Mouse (Mus musculus) retina, postnatal 1 day (tissue): ENCODE measurements around the gene Pir.
A peak's percentile ranks its signal among the peaks of the same experiment; 100 is the strongest.

Experiments used
- DNase-seq: peaks from one replicate; pipeline ENCODE4 v3.0.0-alpha.2; 2012

Gene Pir

DNA sequence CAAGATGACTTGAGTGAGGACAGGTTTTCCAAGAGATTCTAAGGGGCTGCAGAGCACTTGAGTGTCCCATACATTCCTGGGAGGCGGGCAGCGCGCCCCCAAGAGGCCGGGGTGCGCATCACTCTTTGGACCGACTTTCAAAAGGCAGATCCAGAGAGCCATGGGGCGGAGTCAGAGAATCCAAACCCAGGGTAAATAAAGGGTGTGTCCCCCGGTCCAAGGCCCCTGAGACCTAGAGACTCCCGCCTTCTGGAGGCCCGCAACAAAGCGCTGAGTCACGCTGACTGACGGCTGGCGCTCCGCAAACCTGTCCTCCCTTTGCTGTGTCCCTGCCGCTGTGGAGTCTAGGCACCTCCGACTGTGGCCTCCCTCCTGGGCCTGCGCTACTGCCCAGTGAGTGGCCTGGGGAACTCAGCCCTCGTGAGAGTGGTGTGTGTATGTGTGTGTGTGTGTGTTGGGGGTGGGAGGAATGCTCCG lies at the start of gene Pir:
Pir (plus strand) TSS at position 87 of the 477 bp plus-strand sequence.
- peak; percentile 68 for DNase-seq

DNA sequence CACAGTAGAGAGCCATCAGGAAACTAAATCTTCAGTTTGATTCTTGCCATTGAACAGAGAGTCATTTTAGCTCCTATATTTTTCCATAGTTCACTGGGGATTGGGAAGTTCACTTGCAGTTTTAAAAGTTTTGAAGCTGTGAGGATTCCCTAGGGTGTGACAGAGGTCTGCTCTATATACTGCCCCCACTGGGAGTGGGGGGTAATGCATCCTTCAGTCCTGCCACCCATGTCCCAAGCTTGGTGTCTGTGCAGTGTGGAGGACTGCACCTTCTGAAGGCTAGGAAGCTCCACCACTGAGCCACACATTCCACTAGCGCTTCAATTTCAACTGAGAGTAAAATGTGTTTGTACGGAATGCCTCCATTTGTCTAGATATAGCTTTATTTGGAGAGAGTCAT lies 47.2 kb upstream of the Pir start:
- peak; percentile 20 for DNase-seq

DNA sequence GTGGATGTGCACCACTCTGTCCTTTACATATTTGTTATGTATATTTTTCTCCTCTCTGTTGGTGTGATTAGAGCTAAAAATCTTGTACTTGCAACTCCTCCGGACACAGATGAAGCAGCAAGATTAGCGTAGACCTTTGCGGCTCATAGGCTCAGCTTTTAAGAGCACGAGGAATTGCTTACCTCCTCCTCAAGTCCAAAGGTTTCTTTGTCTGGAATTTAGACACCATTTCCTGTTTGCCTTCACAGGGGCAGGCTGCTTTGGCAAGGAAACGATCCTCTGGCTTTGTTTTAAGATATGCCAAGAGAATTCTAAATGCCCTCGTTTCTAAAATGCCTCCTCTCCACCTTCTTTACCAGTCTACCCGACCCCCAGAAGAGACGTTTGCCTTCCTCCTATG lies 35.8 kb upstream of the Pir start:
- no peak for DNase-seq

DNA sequence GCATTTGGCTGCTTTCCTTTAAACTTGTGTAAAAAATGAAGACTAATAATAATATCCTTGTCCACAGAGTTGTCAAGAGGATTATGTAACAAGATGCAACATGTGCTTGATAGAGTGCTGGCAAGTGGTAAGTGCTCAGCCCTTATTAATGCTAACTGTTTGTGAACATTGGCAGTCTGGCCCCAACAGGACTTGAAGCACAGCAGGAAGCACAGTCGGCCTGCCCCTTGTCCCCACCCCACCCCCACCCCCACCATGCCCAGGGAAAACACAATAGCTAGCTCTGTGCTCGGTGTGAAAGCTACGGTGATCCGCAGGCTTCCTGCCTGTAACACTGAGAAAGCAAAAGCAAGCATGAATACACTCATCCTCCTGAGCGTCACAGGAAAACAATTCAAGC lies 23.5 kb upstream of the Pir start:
- DNase-seq: peak; percentile 75

DNA sequence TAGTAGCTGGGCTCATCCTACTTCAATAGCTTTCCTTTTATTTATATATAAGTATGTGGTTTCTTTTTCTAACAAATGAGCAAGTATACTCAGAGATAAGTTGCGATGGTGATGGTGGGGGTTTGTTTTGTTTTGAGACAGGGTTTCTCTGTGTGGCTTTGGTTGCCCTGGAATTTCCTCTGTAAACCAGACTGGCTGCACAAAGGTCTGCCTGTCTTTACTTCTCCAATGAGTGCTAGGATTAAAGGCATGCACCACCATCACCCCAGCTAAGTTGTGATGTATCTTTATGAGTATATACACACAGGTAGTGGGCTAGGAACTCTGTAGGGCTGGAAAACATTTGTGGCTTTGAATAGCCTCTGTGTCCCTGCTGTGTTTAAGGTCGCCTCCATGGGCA lies 22.4 kb upstream of the Pir start:
- DNase-seq: peak; percentile 2

DNA sequence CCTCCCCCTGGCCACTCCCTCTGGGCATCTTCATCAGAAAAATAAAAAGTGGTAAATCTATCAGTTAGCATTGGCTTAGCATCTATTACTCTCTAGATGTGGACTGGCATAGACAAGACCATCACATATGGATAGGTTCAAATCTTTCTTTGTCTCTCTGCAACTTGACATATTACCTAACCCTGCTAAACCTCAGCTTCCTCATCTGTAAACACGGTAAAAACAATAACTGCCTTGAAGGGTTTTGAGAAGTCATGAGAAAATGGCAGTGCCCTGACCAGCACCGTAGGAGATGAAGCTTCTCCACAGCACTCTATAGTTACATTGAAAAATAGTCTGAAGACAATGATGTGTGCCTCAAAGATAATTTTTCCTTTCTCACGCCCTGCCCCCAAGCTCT lies 12.6 kb upstream of the Pir start:
- DNase-seq: no peak

DNA sequence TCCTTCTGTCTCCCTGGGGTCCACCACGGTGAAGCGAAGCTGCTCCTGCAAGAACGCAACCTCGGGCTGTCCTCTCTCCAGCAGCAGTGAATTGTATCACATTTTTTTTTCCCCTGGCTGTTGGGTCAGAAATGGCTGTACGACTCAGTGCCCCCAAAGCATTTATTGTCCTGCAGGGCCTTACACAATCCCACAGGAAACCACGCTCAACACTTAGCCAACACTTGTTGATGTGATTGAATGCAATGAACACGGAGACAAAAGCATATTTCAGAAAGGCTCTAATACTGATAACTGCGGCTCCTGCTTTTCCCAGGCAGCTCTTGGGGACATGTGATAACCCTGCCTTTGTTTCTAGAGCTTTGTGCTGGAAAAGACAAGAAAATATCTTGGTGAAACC lies 11.1 kb upstream of the Pir start, which contains the start of gene Bmx:
Bmx (minus strand) TSS at position 137 of the 400 bp plus-strand sequence.
- DNase-seq: no peak

DNA sequence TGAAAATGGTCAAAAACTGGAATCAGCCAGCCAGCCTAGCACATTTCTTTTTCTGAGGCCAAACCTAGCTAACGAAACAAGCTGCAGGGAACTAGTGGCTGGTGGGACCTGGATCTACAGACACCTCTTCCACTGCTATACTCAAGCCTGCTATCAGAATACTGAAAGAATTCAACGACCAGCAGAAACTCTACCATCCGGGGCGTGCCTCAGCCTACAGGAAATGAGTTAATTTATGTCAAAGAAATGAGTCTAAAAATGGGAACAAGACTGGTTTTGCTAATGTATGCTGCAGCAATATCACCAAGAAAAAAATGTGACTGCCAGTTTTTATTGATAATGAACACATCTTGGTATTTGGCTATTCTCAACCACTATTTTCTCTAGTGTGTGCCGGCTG lies 10.5 kb upstream of the Pir start:
- no peak for DNase-seq

DNA sequence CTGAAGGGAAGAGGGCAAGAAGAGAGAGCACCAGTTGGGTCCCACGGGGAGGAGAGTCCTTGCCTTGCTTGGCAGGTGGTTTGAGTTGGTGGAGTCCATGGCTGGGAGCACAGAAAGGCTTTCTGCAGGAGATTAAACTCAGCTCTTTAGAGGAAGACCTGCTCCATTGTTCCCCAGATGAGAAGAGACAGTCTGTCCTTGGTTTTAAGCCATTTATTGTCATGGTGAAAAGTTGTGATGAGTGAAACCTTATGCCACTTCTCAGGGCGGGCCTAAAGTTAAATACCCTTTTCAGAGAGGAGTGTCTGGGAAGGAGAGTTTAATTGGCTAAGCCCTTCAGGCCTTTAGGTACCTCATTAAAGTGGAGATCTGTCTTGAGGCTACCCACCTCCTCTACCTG lies 6.9 kb upstream of the Pir start:
- DNase-seq: no peak

DNA sequence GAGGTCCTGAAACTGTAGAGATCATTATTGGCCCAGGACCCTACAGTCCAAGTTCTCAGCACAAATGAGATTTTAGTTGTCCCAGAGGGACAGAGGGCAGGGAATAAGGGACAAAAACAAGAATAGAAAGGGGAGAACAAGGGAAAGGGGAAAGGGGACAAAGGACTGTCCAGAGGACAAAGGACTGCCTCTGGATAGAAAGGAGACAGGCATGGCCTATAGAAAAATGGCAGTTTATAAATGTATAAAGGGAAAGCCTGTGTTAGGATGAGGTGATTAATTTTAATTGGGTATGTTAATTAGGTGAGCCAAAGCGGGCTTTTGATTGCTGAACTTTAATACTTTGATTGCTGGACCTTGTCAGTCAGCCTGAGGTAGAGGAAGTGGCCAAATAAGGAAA lies 4.3 kb upstream of the Pir start:
- DNase-seq: peak; percentile 80

DNA sequence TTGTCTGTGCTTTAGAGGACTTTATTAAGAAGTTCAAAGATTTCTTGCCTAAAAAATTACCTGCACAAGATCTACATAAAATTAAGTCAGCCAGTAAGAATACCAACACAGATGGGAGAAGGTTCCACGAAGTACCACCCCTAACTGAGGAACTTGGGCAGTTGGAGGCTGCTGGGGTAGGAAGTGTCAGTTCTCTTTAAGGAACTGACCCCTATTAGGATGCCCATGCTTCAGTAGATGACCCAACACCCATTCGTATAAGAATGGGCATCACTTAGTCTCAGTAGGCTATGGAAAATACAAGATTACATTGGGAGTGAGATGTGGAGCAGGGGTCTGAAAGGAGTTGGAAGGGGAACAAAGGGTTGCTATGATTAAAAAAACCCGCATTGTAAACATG lies 1.4 kb downstream of the Pir start:
- DNase-seq: no peak

DNA sequence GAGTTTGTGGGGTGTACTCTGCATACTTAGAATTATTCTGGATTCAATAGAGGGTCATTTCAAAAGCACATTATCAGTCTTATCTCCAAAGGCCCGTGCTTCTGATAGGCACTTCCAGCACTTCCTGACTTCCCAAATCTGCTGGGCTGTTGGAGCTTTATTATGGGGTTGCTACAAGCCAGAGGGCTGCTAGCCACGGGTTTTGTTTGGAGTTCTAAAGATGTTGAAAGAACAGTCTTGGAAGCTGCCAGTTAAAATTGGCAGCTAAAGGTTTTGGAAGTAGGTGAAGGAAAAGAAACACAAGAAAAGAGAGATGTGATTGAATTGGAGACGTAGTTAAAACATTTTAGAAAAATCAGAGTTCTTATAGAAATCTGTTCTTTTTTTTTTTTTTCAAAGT lies 6.4 kb downstream of the Pir start:
- DNase-seq: no peak

DNA sequence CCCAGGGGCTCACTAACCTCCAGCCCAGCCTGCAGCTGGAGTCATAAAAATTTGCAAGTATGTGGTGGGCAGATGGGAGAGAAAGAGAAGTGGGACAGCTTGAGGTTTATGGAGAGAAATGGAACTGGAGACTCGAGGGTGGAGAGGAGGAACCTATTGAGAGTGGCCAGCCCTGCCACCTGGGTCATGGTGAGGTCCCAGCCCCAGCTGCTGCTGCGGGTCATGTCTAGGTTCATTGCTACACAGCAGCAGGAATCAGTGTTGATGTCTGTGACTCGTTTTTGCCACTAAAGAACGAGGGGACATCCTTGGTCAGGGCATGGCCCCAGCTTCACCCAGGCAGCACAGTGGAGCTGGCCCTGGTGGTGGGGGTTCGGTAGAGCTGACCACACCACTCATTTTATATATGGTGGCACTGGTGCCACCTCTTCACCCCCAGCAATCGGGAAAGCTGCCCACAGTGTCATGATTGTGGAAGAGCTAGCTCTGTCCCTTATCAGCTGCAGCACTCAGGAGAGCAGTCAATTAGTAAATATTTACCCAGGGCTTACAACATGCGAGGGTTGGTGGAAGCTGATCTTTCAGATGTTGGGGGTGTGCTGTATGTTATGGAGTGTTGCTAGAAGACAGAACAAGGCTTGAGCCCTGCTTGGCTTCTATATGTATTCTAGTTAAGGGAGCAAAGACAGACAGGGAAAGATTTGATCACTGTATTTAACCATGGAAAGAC lies 11.9 kb downstream of the Pir start:
- DNase-seq: no peak

DNA sequence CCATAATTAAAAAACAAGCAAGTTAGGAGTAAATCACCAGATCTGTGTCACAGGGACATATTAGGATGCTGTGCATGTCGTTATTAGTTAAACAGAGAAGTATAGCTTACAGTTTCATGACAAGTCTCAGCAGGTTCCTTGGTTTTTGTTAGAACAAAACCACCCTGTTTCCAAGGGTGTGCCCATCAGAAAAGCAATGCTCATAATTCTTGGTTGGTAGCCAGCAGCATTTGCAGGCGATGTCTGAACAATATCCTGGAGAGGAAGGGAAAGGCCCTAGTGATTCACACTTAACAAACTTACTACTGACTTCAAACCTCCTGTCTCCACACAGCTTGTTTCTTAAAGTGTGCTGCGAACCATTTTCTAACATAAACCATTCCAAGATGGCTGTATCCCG lies 14.6 kb downstream of the Pir start:
- DNase-seq: no peak

DNA sequence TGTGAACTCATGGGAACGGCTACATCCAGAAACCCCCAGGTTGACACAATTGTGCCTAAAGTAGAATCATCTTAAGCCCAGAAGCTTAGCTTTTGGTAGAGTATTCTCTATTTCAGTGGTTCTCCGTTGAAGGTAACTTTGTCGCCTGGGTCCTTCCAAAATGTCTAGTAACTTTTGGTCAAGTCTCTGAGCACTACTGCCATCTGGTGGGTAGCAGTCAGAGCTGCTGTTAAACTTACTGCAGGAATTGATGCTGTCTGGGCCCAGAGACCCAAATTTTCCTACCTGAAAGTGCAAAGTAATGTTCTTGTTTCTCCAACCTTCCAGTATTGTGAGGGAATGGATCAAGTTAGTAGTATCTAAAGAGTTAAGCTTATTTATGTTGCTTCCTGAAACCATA lies 17.9 kb downstream of the Pir start:
- DNase-seq: peak; percentile 40

DNA sequence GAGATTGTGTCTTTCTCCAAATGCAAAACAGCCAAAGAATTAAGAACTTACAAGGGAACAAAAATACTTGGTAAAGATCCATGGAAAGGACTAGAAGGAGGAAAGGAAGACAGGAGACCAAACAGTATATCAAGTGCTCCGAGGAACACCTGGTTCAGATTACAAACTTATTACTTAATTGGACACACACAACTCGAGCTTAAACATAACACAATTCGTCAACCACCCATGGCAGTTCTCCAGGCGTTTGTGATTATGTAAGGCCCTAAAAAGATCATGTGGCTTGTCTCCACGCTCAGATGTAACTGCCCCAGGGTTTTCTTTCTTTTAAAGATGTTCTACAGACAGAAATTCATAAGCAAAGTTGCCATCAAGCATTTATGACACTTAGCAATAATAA lies 22.0 kb downstream of the Pir start:
- no peak for DNase-seq

DNA sequence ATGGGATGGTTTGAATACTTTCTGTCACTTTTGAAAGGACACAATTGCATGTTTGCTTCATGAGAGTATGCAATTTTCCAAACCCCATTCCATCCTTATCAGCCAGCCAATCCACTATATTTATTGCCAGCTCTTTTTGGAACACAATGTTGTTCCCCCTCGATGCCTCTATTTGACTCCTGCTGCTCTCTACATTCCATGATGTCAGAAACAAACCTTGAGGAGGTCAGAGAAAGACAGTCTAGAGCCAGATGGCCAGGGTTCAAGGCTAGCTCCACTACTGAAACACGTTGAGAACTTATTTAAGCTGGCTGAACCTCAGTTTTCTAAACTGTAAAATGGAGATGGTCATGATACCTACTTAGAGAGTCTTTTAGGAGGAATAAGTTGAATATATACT lies 37.1 kb downstream of the Pir start:
- DNase-seq: no peak

DNA sequence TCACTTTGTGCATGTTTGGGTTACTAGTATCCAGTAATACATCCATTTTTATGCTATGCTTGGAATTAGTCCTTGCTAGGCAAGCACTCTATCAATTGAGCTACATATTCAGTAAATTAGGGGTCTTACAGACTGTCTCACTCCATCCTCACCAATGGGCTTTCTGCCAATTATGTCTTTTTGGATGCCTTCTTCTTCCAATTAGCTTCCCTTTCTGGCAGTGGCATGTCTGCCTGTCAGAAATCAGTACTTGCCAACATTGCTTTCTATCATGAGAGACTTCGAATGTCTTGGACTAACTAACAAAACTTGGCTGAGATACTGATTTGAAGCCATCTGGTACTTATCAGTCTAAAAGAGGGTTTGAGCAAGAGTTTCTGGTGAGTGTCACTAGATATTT lies 44.7 kb downstream of the Pir start:
- DNase-seq: no peak

DNA sequence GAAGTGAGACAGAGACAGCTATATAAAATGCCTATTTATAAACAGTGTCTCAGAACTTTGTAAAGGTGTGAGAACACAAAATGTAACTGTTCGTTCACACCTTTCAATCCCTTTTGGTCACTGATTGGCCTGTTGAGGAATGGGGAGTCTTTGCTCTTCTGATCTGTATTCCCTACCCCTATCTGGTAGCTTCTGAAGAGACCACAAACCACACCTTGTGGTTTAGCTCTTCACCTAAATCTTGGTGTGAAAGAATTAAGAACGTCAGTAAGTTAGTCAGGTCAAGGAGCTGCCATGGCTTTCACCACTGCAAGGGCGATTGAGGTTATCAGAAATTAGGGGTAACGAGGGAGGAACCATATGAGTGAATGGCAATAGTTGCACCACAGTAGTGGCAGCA lies 49.4 kb downstream of the Pir start:
- no peak for DNase-seq

DNA sequence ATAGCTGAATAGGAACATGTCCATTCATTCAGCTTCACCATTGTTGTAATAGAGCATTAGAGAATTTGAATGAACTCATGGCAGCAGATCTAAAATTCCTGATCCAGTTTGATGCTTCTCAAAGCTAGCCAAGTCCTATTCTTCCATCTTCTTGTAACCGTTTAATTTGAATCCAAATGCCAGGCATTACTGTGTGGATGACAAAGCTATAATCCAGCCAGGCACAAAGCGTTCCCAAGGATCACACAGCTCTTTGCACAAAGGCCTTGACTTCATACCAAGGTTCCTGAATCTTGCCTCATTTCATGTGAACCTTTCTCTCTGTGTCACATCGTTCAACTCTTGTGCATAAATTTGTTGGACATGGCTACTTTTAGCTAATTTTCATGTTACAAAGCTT lies 50.9 kb downstream of the Pir start:
- DNase-seq: no peak

DNA sequence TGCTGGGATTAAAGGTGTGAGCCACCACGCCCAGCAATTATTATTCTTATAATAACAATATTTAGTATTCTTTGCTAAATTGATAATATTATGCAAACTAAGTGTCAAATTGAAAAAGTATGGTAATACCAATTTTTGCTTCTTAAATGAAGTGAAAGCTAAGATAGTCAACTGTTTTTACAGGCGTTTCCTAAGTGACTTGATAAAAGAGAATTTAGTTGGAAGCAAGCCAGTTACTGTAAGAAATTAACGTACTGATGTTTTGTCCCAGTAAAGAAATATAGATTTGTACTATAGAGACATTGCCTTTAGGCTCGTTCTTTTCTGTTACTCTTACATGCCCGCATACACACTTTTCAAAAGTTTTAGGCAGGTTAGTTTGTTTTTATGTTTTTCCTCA lies 53.3 kb downstream of the Pir start:
- no peak for DNase-seq

DNA sequence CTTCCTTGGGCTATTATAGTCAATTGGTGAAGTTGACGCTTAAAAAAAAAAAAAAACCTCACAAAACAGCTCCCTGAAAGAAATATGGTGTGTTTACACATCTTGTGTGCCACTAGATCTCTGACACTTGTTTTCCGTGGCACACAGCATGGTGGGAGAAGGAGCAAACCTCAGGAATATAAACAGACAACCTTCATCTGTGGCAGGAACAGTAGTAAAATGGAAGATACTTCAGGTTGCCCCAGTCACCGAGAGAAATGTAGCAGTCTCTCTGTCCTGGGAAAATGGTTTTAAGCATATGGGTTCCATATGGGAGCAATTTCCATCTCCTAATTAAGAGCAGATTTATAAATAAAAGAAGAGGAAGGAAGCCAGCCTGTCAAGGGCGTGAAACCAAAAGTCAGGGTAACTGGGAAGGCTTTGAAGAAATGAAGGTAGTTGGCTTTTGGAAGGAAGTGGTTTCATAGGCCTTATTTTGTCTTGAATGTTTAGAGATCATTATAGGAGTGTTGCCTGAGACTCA lies 54.3 kb downstream of the Pir start:
- DNase-seq: no peak

DNA sequence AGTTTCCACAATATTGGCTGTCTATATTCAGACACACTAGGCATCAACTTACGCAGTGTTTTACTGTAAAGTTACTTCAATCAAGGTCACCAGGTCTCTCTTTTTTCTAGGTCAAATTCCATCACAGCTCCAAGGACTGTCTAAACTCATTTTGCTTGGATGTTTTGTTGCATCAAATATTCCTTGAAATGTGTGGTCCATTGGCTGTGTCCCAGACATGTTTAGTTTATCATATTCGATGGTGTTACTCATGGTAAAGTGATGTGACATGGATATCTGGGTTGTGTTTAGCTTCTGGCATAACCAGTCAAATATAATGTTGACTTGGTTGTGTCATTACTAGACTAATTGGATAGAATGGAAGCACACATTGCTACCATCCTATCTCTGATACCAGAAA lies 61.2 kb downstream of the Pir start:
- DNase-seq: no peak

DNA sequence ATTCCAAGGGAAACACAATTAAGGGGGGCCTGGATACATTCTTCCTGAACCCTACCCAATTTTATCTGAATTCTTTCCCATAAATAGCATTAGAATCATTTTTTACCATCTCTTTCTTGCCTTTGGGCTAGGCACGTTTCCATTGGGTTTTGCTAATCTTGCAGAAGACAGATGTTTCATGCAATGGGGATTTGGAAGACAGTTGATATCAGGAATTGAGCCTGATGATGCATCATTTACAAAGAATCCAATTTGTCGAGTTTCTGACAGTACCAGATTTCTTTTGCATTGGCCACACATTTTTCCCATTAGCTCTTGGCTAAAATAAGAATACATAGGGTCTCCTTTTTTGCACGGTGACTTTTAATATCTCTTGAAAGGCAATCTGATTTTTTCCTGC lies 61.6 kb downstream of the Pir start:
- DNase-seq: no peak

DNA sequence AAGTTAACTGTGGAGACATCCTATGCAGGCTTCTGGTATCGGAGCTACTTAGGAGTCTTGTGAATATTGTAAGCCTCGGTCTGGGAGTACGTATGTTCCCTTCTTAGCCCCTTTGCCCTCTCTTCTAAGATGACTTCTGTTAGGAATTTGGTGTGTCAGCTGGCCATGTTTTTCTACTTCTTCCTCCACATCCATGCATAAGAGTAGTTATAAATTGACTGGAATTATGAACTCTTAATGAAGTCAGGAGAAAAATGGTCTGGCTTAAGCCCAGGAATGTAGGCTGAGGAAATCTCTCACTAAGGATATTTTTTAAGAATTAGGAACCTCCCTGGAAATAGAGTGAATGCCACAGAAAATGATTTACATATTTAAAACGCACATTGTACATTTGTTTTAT lies 69.4 kb downstream of the Pir start:
- DNase-seq: no peak
